Mouse (Mus musculus): Measurements from ENCODE around the gene Cd151.

Gene Cd151

GRCm38 (mm10) chr7:141472763-141473162 lies 5.6 kb downstream of the Cd151 start:
- DNase-seq (ENCODE audit: low read depth, low spot score), result no peak

- DNase-seq (ENCODE audit: low read depth, low spot score), result no peak
These were observed 7.0 kb downstream of the Cd151 start for GRCm38 (mm10) chr7:141474160-141474559.

GRCm38 (mm10) chr7:141475011-141475804 lies 8.0 kb downstream of the Cd151 start, which contains the start of the genes Polr2l and Tspan4:
Gene Polr2l (minus strand): TSS chr7:141475132.
Gene Tspan4 (plus strand): TSS chr7:141475240.
- DNase-seq (ENCODE audit: low read depth, low spot score), result peak; percentile 76

- no peak for DNase-seq (ENCODE audit: low read depth, low spot score)
These were observed 8.6 kb downstream of the Cd151 start for GRCm38 (mm10) chr7:141475805-141476158.

GRCm38 (mm10) chr7:141476226-141476980 lies 9.2 kb downstream of the Cd151 start:
- DNase-seq (ENCODE audit: low read depth, low spot score), result no peak

- DNase-seq (ENCODE audit: low read depth, low spot score), result no peak
These were observed 9.8 kb downstream of the Cd151 start for GRCm38 (mm10) chr7:141476981-141477370.

- no peak for DNase-seq (ENCODE audit: low read depth, low spot score)
These were observed 10.5 kb downstream of the Cd151 start for GRCm38 (mm10) chr7:141477578-141478269.

GRCm38 (mm10) chr7:141478270-141478748 lies 11.1 kb downstream of the Cd151 start:
- no peak for DNase-seq (ENCODE audit: low read depth, low spot score)

- peak; percentile 63 for DNase-seq (ENCODE audit: low read depth, low spot score)
These were observed 13.8 kb downstream of the Cd151 start for GRCm38 (mm10) chr7:141480842-141481497.

GRCm38 (mm10) chr7:141481498-141482401 lies 14.6 kb downstream of the Cd151 start:
- peak; percentile 61 for DNase-seq (ENCODE audit: low read depth, low spot score)

- DNase-seq (ENCODE audit: low read depth, low spot score), result no peak
These were observed 15.4 kb downstream of the Cd151 start for GRCm38 (mm10) chr7:141482531-141483024.

- no peak for DNase-seq (ENCODE audit: low read depth, low spot score)
These were observed 16.0 kb downstream of the Cd151 start for GRCm38 (mm10) chr7:141483114-141483653.

- DNase-seq (ENCODE audit: low read depth, low spot score), result no peak
These were observed 17.3 kb downstream of the Cd151 start for GRCm38 (mm10) chr7:141484186-141485120.

- DNase-seq (ENCODE audit: low read depth, low spot score), result no peak
These were observed 18.0 kb downstream of the Cd151 start for GRCm38 (mm10) chr7:141485186-141485585.

- DNase-seq (ENCODE audit: low read depth, low spot score), result no peak
These were observed 18.4 kb downstream of the Cd151 start for GRCm38 (mm10) chr7:141485606-141486005.

- DNase-seq (ENCODE audit: low read depth, low spot score), result no peak
These were observed 19.0 kb downstream of the Cd151 start for GRCm38 (mm10) chr7:141486239-141486638.

GRCm38 (mm10) chr7:141487141-141487540 lies 19.9 kb downstream of the Cd151 start:
- DNase-seq (ENCODE audit: low read depth, low spot score), result no peak

- no peak for DNase-seq (ENCODE audit: low read depth, low spot score)
These were observed 24.0 kb downstream of the Cd151 start for GRCm38 (mm10) chr7:141491151-141491550.

- DNase-seq (ENCODE audit: low read depth, low spot score), result no peak
These were observed 25.5 kb downstream of the Cd151 start for GRCm38 (mm10) chr7:141492738-141493137.
